Mouse (Mus musculus): Measurements from ENCODE around the gene Gm10447. TPM values are rescaled to one million over a fixed set of nuclear protein-coding genes. Genes with fewer than 3 reads are reported as not detected.

The Gm10447 gene
- polyA plus RNA-seq (2016; fragmentation: Nextera tagmentation; extraction: Ambion mirVana) = 0.13 and 0.14 TPM in 2 replicates

GRCm38 (mm10) chr11:53456474-53457371, at the start of gene Gm10447, which contains the start of gene Shroom1:
Gene Gm10447, minus strand, starts transcription at chr11:53457110.
Gene Shroom1, plus strand, starts transcription at chr11:53457205.
- Histone ChIP-seq H3K9ac (peak within 1 kb of the TSS; percentile 61), H3K4me1 (peaks cover 9% of the 10 kb centered on the region), H3K36me3 (replicated peaks) (no peaks in the 10 kb centered on the region), H3K27me3 (peaks cover 66% of the 10 kb centered on the region), H3K4me3 (replicated peaks) (peak within 1 kb of the TSS; percentile 47), H3K4me2 (peak within 1 kb of the TSS; percentile 81), H3K27ac (no peak within 1 kb of the TSS), H3K9me3 (no peaks in the 10 kb centered on the region)
- ATAC-seq (ENCODE audit: low FRiP score) = peak; percentile 44
- WGBS = 4% methylated on average over 42 of the region's 42 CpGs

GRCm38 (mm10) chr11:53505026-53505663, 48.2 kb upstream of the Gm10447 start:
- peaks cover 7% of the 10 kb centered on the region for H3K4me1 ChIP-seq
- H3K36me3 ChIP-seq (replicated peaks) = no peaks in the 10 kb centered on the region
- no peak overlapping the region for H3K4me2 ChIP-seq
- H3K27ac ChIP-seq = no peak overlapping the region
- 61% methylated on average over 5 of the region's 5 CpGs for WGBS
- no peak overlapping the region for H3K9ac ChIP-seq
- ATAC-seq (ENCODE audit: low FRiP score) = no peak
- peaks cover 6% of the 10 kb centered on the region for H3K27me3 ChIP-seq
- H3K4me3 ChIP-seq (replicated peaks) = no peak overlapping the region
- H3K9me3 ChIP-seq = no peaks in the 10 kb centered on the region

GRCm38 (mm10) chr11:53504376-53504775, 47.5 kb upstream of the Gm10447 start:
- ATAC-seq (ENCODE audit: low FRiP score) = no peak
- Histone ChIP-seq H3K9me3 (no peaks in the 10 kb centered on the region), H3K27me3 (peaks cover 12% of the 10 kb centered on the region), H3K36me3 (replicated peaks) (no peaks in the 10 kb centered on the region), H3K27ac (no peak overlapping the region), H3K4me3 (replicated peaks) (no peak overlapping the region), H3K4me2 (no peak overlapping the region), H3K4me1 (peaks cover 7% of the 10 kb centered on the region), H3K9ac (no peak overlapping the region)
- WGBS = 91% methylated on average over 8 of the region's 8 CpGs

GRCm38 (mm10) chr11:53503738-53504137, 46.8 kb upstream of the Gm10447 start:
- Histone ChIP-seq H3K36me3 (replicated peaks) (no peaks in the 10 kb centered on the region), H3K4me2 (no peak overlapping the region), H3K27ac (no peak overlapping the region), H3K4me3 (replicated peaks) (no peak overlapping the region), H3K27me3 (peaks cover 12% of the 10 kb centered on the region), H3K4me1 (peaks cover 7% of the 10 kb centered on the region), H3K9ac (no peak overlapping the region), H3K9me3 (no peaks in the 10 kb centered on the region)
- ATAC-seq (ENCODE audit: low FRiP score) = no peak
- WGBS = 89% methylated on average over 5 of the region's 5 CpGs

GRCm38 (mm10) chr11:53502039-53502765, 45.3 kb upstream of the Gm10447 start:
- Histone ChIP-seq H3K4me1 (peaks cover 7% of the 10 kb centered on the region), H3K36me3 (replicated peaks) (no peaks in the 10 kb centered on the region), H3K9ac (no peak overlapping the region), H3K9me3 (no peaks in the 10 kb centered on the region), H3K4me3 (replicated peaks) (no peak overlapping the region), H3K27ac (no peak overlapping the region), H3K27me3 (peaks cover 18% of the 10 kb centered on the region), H3K4me2 (no peak overlapping the region)
- 86% methylated on average over 8 of the region's 8 CpGs for WGBS
- ATAC-seq (ENCODE audit: low FRiP score) = no peak

GRCm38 (mm10) chr11:53500569-53500968, 43.7 kb upstream of the Gm10447 start:
- Histone ChIP-seq H3K9me3 (no peaks in the 10 kb centered on the region), H3K4me2 (peak overlapping the region; percentile 27), H3K4me1 (peaks cover 15% of the 10 kb centered on the region), H3K27me3 (peaks cover 22% of the 10 kb centered on the region), H3K9ac (no peak overlapping the region), H3K27ac (no peak overlapping the region), H3K36me3 (replicated peaks) (no peaks in the 10 kb centered on the region), H3K4me3 (replicated peaks) (no peak overlapping the region)
- no peak for ATAC-seq (ENCODE audit: low FRiP score)
- 6% methylated on average over 11 of the region's 11 CpGs for WGBS

- H3K27me3 ChIP-seq = peaks cover 22% of the 10 kb centered on the region
- H3K4me1 ChIP-seq = peaks cover 40% of the 10 kb centered on the region
- 83% methylated on average over 6 of the region's 6 CpGs for WGBS
These were observed 40.0 kb upstream of the Gm10447 start for GRCm38 (mm10) chr11:53496946-53497345.

GRCm38 (mm10) chr11:53495417-53495816, 38.5 kb upstream of the Gm10447 start:
- H3K9me3 ChIP-seq = no peaks in the 10 kb centered on the region
- H3K27me3 ChIP-seq = peaks cover 21% of the 10 kb centered on the region; the same call in 1 of the 2 replicates
- no peak for ATAC-seq (ENCODE audit: low FRiP score)
- H3K4me2 ChIP-seq = no peak overlapping the region
- WGBS = 10% methylated on average over 6 of the region's 6 CpGs
- no peak overlapping the region for H3K9ac ChIP-seq
- H3K27ac ChIP-seq = peak overlapping the region; percentile 68; the same call in 1 of the 2 replicates
- H3K4me3 ChIP-seq (replicated peaks) = no peak overlapping the region
- H3K4me1 ChIP-seq = peaks cover 38% of the 10 kb centered on the region
- no peaks in the 10 kb centered on the region for H3K36me3 ChIP-seq (replicated peaks)

More at GRCm38 (mm10) chr11:53496946-53497345, 40.0 kb upstream of the Gm10447 start:
- no peaks in the 10 kb centered on the region for H3K36me3 ChIP-seq (replicated peaks)
- H3K4me3 ChIP-seq (replicated peaks) = no peak overlapping the region
- no peak for ATAC-seq (ENCODE audit: low FRiP score)
- no peak overlapping the region for H3K9ac ChIP-seq
- no peak overlapping the region for H3K4me2 ChIP-seq
- H3K27ac ChIP-seq = no peak overlapping the region
- H3K9me3 ChIP-seq = no peaks in the 10 kb centered on the region

- H3K4me3 ChIP-seq (replicated peaks) = no peak overlapping the region
- no peaks in the 10 kb centered on the region for H3K9me3 ChIP-seq
- ATAC-seq (ENCODE audit: low FRiP score) = peak; percentile 70
- H3K27me3 ChIP-seq = peaks cover 26% of the 10 kb centered on the region
- H3K36me3 ChIP-seq (replicated peaks) = no peaks in the 10 kb centered on the region
- H3K4me1 ChIP-seq = peaks cover 36% of the 10 kb centered on the region
- H3K4me2 ChIP-seq = no peak overlapping the region
- no peak overlapping the region for H3K9ac ChIP-seq
- peak overlapping the region; percentile 42; the same call in 1 of the 2 replicates for H3K27ac ChIP-seq
- 11% methylated on average over 3 of the region's 3 CpGs for WGBS
These were observed 36.5 kb upstream of the Gm10447 start for GRCm38 (mm10) chr11:53493243-53493955.

GRCm38 (mm10) chr11:53491954-53492401, 35.1 kb upstream of the Gm10447 start:
- Histone ChIP-seq H3K4me1 (peaks cover 41% of the 10 kb centered on the region), H3K36me3 (replicated peaks) (no peaks in the 10 kb centered on the region), H3K27ac (peak overlapping the region; percentile 38; the same call in 1 of the 2 replicates), H3K9ac (no peak overlapping the region), H3K4me2 (0 out of 2 replicates have a peak overlapping the region, but pooled peaks have one; percentile 4), H3K27me3 (peaks cover 32% of the 10 kb centered on the region), H3K9me3 (no peaks in the 10 kb centered on the region), H3K4me3 (replicated peaks) (no peak overlapping the region)
- 3% methylated on average over 8 of the region's 8 CpGs for WGBS
- ATAC-seq (ENCODE audit: low FRiP score) = no peak

GRCm38 (mm10) chr11:53489421-53489820, 32.5 kb upstream of the Gm10447 start:
- Histone ChIP-seq H3K4me3 (replicated peaks) (no peak overlapping the region), H3K4me1 (peaks cover 27% of the 10 kb centered on the region), H3K9me3 (no peaks in the 10 kb centered on the region), H3K27me3 (peaks cover 43% of the 10 kb centered on the region), H3K9ac (no peak overlapping the region), H3K27ac (no peak overlapping the region), H3K4me2 (no peak overlapping the region), H3K36me3 (replicated peaks) (no peaks in the 10 kb centered on the region)
- WGBS = 51% methylated on average over 9 of the region's 9 CpGs
- ATAC-seq (ENCODE audit: low FRiP score) = no peak

Data from forebrain, embryonic 12.5 days (tissue).